Mouse (Mus musculus) cortical plate, adult 2 months (tissue): ENCODE measurements around the gene Sgf29.

Source experiments
- CTCF ChIP-seq: fragments of 200-500 bp; IDR thresholded peaks from 2 replicates; pipeline ENCODE4 v1.5.1; 2011; ENCODE audit warnings: mild to moderate bottlenecking, control low read depth, low read length; ENCODE audit not compliant: insufficient read depth; ENCODE audit errors: extremely low read depth
- POLR2A ChIP-seq: fragments of 200-500 bp; IDR thresholded peaks from 2 replicates; pipeline ENCODE4 v1.6.1; 2011; ENCODE audit warnings: mild to moderate bottlenecking, low read length, control low read depth; ENCODE audit not compliant: insufficient read depth; ENCODE audit errors: extremely low read depth

DNA sequence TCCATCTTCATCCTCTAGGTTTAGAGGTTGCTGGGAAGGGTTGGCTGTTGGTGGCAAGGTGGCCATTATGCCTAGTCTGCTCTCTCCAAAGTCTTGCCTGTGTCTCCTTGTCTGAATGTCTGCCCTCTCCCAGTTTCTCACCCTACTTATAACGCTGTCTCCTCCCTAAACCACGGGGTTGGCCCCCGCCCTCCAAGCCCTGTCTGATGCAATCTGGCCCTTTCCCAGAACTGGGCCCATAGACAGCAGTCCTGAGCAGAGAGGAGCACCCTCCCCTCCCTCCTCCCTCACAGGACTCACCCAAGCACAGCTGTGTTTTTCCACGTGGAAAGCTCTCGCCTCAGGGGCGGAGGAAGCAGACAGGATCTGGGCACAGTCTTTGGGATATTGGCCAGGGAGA is 23.7 kb upstream of the Sgf29 start:
- TF ChIP-seq CTCF (no peak), POLR2A (no peak)
